ENCODE assay signal across 17 mouse cellular contexts in the genomic region with DNA sequence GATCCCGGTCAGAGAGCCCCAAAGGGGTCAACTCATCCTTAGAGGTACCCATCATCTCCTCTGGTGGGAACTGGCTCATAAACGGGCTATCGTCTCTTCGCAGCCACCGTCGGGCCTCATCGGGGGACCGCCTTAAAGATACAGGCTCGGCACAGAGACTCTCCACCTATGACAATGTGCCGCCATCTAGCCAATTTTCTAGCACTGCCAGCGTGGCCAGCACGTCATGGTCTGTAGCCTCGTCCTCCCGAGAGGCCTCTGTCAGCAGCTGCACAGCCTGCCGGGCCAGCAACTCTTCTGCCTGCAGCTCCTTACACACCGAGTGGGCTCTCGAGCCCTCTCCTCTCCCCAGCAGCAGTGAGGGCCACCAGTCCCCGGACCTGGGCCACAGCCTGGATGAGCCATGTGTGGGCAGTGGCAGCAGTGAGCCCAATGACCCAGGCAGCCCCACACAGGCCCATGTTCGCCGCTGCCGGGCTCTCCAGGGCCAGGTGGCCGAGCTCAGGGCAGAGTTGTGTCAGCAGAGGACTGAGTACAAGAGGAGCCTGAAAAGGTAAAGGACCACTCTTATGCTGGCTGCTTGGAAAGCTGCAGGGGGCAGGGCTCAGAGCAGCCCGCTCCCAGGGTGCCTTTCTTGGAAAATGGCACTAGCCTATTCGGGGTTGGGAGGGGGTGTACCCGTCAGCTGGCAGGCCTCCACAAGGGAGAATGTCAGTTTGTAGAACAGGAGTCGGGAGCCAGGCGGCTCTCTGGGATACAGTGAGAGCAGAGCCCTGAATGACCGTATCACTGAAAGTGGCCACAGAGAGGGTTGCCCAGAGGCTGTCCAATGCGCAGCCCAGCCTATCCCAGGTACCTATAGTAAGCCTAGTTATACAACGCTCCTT.
DNase-seq lines count a peak whose midpoint lies in the region; ATAC-seq lines count a peak whose summit lies in the region.
"Had no signal": no experiment of that assay in that cellular context is flagged by ENCODE, and none has a peak within 500 bp of the region (broad histone marks: within the 10 kb centered on the region; RNA-seq: fewer than 3 reads in every experiment).

No protein-coding gene starts in this region.

- intact Hi-C loops in left cerebral cortex, postnatal 4 days (cut with DNase I): no loop called here

- DNase-seq in forebrain, embryonic 11.5 days (ENCODE audit: low spot score): peak; percentile 51
- DNase-seq in forebrain, embryonic 10.5 days (ENCODE audit: extremely low spot score, low spot score): no peak
- peak; percentile 43 for DNase-seq in left cerebral cortex, postnatal 4 days
- DNase-seq in left cerebral cortex, adult 8-10 months (ENCODE audit: low spot score in 2 of 2): no peak
- no peak for DNase-seq in layer of hippocampus, adult 18-20 months (ENCODE audit: low spot score in 2 of 2)
- DNase-seq in adrenal gland, postnatal 10 days: no peak
- DNase-seq: cerebellum, adult 9-10 months; gastrocnemius, adult 2 months; kidney, postnatal 14 days; layer of hippocampus, postnatal 36 days; liver, postnatal 0 days; lung, postnatal 4 days; thymus, postnatal 4 days had no signal

- H3K27ac ChIP-seq in forebrain, embryonic 11.5 days (ENCODE audit: low read depth, low read length): no peak overlapping the region
- H3K27ac ChIP-seq in forebrain, embryonic 10.5 days: no peak overlapping the region
- no peak overlapping the region for H3K27ac ChIP-seq in hindbrain, embryonic 12.5 days
- no peak overlapping the region for H3K27ac ChIP-seq in midbrain, embryonic 16.5 days (ENCODE audit: low read length)
- H3K27ac ChIP-seq: gastrocnemius, adult 2 months; limb, embryonic 12.5 days had no signal

- H3K4me1 ChIP-seq in forebrain, embryonic 11.5 days (replicated peaks; ENCODE audit: control insufficient read depth, insufficient read depth, low read length): no peaks in the 10 kb centered on the region
- H3K4me1 ChIP-seq in forebrain, embryonic 10.5 days: peaks cover 33% of the 10 kb centered on the region
- peaks cover 27% of the 10 kb centered on the region for H3K4me1 ChIP-seq in hindbrain, embryonic 12.5 days
- H3K4me1 ChIP-seq in midbrain, embryonic 16.5 days (ENCODE audit: control insufficient read depth, insufficient read depth, low read length): peaks cover 2% of the 10 kb centered on the region; the same call in 1 of the 2 replicates

- H3K9me3 ChIP-seq in forebrain, embryonic 11.5 days (ENCODE audit: control insufficient read depth, low read length): no peaks in the 10 kb centered on the region
- no peaks in the 10 kb centered on the region for H3K9me3 ChIP-seq in forebrain, embryonic 10.5 days
- H3K9me3 ChIP-seq in hindbrain, embryonic 12.5 days (replicated peaks): no peaks in the 10 kb centered on the region
- no peaks in the 10 kb centered on the region for H3K9me3 ChIP-seq in midbrain, embryonic 16.5 days (replicated peaks; ENCODE audit: control insufficient read depth, low read length, poor library complexity, severe bottlenecking)
- H3K9me3 ChIP-seq: limb, embryonic 12.5 days had no signal

- 78% methylated on average over 30 of the region's 30 CpGs for WGBS in forebrain, embryonic 11.5 days
- 87% methylated on average over 30 of the region's 30 CpGs for WGBS in forebrain, embryonic 10.5 days
- 71% methylated on average over 30 of the region's 30 CpGs for WGBS in hindbrain, embryonic 12.5 days
- 65% methylated on average over 30 of the region's 30 CpGs for WGBS in midbrain, embryonic 16.5 days

- H3K4me3 ChIP-seq in forebrain, embryonic 11.5 days (ENCODE audit: low read depth, low read length): no peak overlapping the region
- no peak overlapping the region for H3K4me3 ChIP-seq in forebrain, embryonic 10.5 days
- no peak overlapping the region for H3K4me3 ChIP-seq in hindbrain, embryonic 12.5 days
- H3K4me3 ChIP-seq in midbrain, embryonic 16.5 days (ENCODE audit: low read depth, low read length): no peak overlapping the region
- H3K4me3 ChIP-seq: erythroblast, embryonic 14.5 days; gastrocnemius, adult 2 months; limb, embryonic 12.5 days had no signal

- ATAC-seq in forebrain, embryonic 11.5 days (replicated peaks; ENCODE audit: low FRiP score): no peak
- peak; percentile 25 for ATAC-seq in hindbrain, embryonic 12.5 days (ENCODE audit: low FRiP score)
- 0 out of 2 replicates have a peak, but pooled peaks have one; percentile 8 for ATAC-seq in midbrain, embryonic 16.5 days
- ATAC-seq: liver, postnatal 0 days had no signal

- no peaks in the 10 kb centered on the region for H3K36me3 ChIP-seq in forebrain, embryonic 11.5 days (ENCODE audit: control insufficient read depth, insufficient read depth, low read length)
- no peaks in the 10 kb centered on the region for H3K36me3 ChIP-seq in forebrain, embryonic 10.5 days (replicated peaks)
- no peaks in the 10 kb centered on the region for H3K36me3 ChIP-seq in hindbrain, embryonic 12.5 days
- no peaks in the 10 kb centered on the region for H3K36me3 ChIP-seq in midbrain, embryonic 16.5 days (ENCODE audit: control insufficient read depth, insufficient read depth, low read length)
- H3K36me3 ChIP-seq: limb, embryonic 12.5 days had no signal

- no peaks in the 10 kb centered on the region for H3K27me3 ChIP-seq in forebrain, embryonic 11.5 days (ENCODE audit: control insufficient read depth, insufficient read depth, low read length)
- no peaks in the 10 kb centered on the region for H3K27me3 ChIP-seq in forebrain, embryonic 10.5 days (ENCODE audit: poor library complexity, severe bottlenecking)
- H3K27me3 ChIP-seq in hindbrain, embryonic 12.5 days: no peaks in the 10 kb centered on the region
- no peaks in the 10 kb centered on the region for H3K27me3 ChIP-seq in midbrain, embryonic 16.5 days (ENCODE audit: control insufficient read depth, insufficient read depth, low read depth, low read length)

- H3K4me2 ChIP-seq in forebrain, embryonic 11.5 days (ENCODE audit: low read depth, low read length, severe bottlenecking): no peak overlapping the region
- H3K4me2 ChIP-seq in hindbrain, embryonic 12.5 days (replicated peaks): no peak overlapping the region
- H3K4me2 ChIP-seq in midbrain, embryonic 16.5 days (ENCODE audit: low read length): no peak overlapping the region
- H3K4me2 ChIP-seq: limb, embryonic 12.5 days had no signal

- no peak overlapping the region for H3K9ac ChIP-seq in forebrain, embryonic 11.5 days (ENCODE audit: low read length)
- no peak overlapping the region for H3K9ac ChIP-seq in hindbrain, embryonic 12.5 days
- no peak overlapping the region for H3K9ac ChIP-seq in midbrain, embryonic 16.5 days (ENCODE audit: low read depth, low read length)
- H3K9ac ChIP-seq: limb, embryonic 12.5 days; liver, postnatal 0 days had no signal

Comparison
In these comparisons a context has a peak if more than half of its experiments do, and no peak if none do; other contexts are left out.
1. DNase-seq: peak in forebrain, embryonic 11.5 days (single experiment) and left cerebral cortex, postnatal 4 days (single experiment); none in forebrain, embryonic 10.5 days (single experiment), left cerebral cortex, adult 8-10 months (0 of 2), layer of hippocampus, adult 18-20 months (0 of 2) and adrenal gland, postnatal 10 days (single experiment).